Mouse (Mus musculus) urinary bladder, postnatal 36 days (tissue): Measurements from ENCODE around the gene Ano4.

Experiments used
- DNase-seq, 2 experiments: peaks; one replicate each; pipeline ENCODE4 v3.0.0; 2022; ENCODE audit warnings: low spot score in 2 of 2, mixed read lengths in 1 of 2

The Ano4 gene

GRCm38 (mm10) chr10:89344491-89345195, at the start of gene Ano4:
Gene Ano4, minus strand, starts transcription at chr10:89344762.
- peak in 1 of 2 experiments; percentile 12 for DNase-seq

- DNase-seq, result no peak
Observed at GRCm38 (mm10) chr10:89392687-89393086, 48.1 kb upstream of the Ano4 start.

GRCm38 (mm10) chr10:89391571-89392163, 47.1 kb upstream of the Ano4 start:
- no peak for DNase-seq

- DNase-seq, result no peak
Observed at GRCm38 (mm10) chr10:89386461-89386860, 41.9 kb upstream of the Ano4 start.

GRCm38 (mm10) chr10:89383462-89383861, 38.9 kb upstream of the Ano4 start:
- peak; percentile 65 to 73 for DNase-seq

- no peak for DNase-seq
Observed at GRCm38 (mm10) chr10:89377750-89378149, 33.2 kb upstream of the Ano4 start.

GRCm38 (mm10) chr10:89370051-89370450, 25.5 kb upstream of the Ano4 start:
- no peak for DNase-seq

- DNase-seq, result no peak
Observed at GRCm38 (mm10) chr10:89358933-89359332, 14.4 kb upstream of the Ano4 start.

- no peak for DNase-seq
Observed at GRCm38 (mm10) chr10:89354639-89355038, 10.1 kb upstream of the Ano4 start.

GRCm38 (mm10) chr10:89351416-89351815, 6.9 kb upstream of the Ano4 start:
- DNase-seq, result no peak

- no peak for DNase-seq
Observed at GRCm38 (mm10) chr10:89345606-89346005, 1.0 kb upstream of the Ano4 start.

- DNase-seq, result no peak
Observed at GRCm38 (mm10) chr10:89345196-89345533, 603 bp upstream of the Ano4 start.

GRCm38 (mm10) chr10:89344132-89344490, 451 bp downstream of the Ano4 start:
- no peak for DNase-seq

GRCm38 (mm10) chr10:89343716-89344115, 846 bp downstream of the Ano4 start:
- no peak for DNase-seq

GRCm38 (mm10) chr10:89330261-89330660, 14.3 kb downstream of the Ano4 start:
- no peak for DNase-seq

- DNase-seq, result no peak
Observed at GRCm38 (mm10) chr10:89329806-89330205, 14.8 kb downstream of the Ano4 start.

- DNase-seq, result peak; percentile 57 to 58
Observed at GRCm38 (mm10) chr10:89328876-89329275, 15.7 kb downstream of the Ano4 start.

- DNase-seq, result peak; percentile 68 to 74
Observed at GRCm38 (mm10) chr10:89327004-89327511, 17.5 kb downstream of the Ano4 start.

- DNase-seq, result no peak
Observed at GRCm38 (mm10) chr10:89326383-89326782, 18.2 kb downstream of the Ano4 start.

GRCm38 (mm10) chr10:89307566-89307965, 37.0 kb downstream of the Ano4 start:
- no peak for DNase-seq

GRCm38 (mm10) chr10:89300346-89300745, 44.2 kb downstream of the Ano4 start:
- no peak for DNase-seq

GRCm38 (mm10) chr10:89292784-89293183, 51.8 kb downstream of the Ano4 start:
- no peak for DNase-seq

- DNase-seq, result no peak
Observed at GRCm38 (mm10) chr10:89290698-89291097, 53.9 kb downstream of the Ano4 start.
